Mouse (Mus musculus): ENCODE measurements around the gene Dpp9. TPM values are rescaled to one million over a fixed set of nuclear protein-coding genes. Genes with fewer than 3 reads are reported as not detected.

Dpp9 gene
- polyA plus RNA-seq, 1 experiment from 2014 or later = 26.3 TPM

- Histone ChIP-seq H3K4me1 (replicated peaks) (peaks cover 20% of the 10 kb centered on the region), H3K36me3 (peaks cover 27% of the 10 kb centered on the region), H3K4me2 (no peak overlapping the region), H3K27me3 (no peaks in the 10 kb centered on the region), H3K27ac (replicated peaks) (no peak overlapping the region), H3K9ac (no peak overlapping the region), H3K9me3 (no peaks in the 10 kb centered on the region), H3K4me3 (no peak overlapping the region)
- no peak for ATAC-seq (ENCODE audit: low read depth)
- WGBS = 89% methylated on average over 17 of the region's 17 CpGs
These were observed 46.8 kb downstream of the Dpp9 start for GRCm38 (mm10) chr17:56171881-56172280.

- 78% methylated on average over 9 of the region's 9 CpGs for WGBS
- H3K9me3 ChIP-seq = no peaks in the 10 kb centered on the region
- H3K36me3 ChIP-seq = peaks cover 22% of the 10 kb centered on the region
- no peak overlapping the region for H3K4me3 ChIP-seq
- no peak for ATAC-seq (ENCODE audit: low read depth)
- H3K27ac ChIP-seq (replicated peaks) = peak overlapping the region; percentile 39; the same call in 1 of the 2 replicates
- no peak overlapping the region for H3K4me2 ChIP-seq
- no peak overlapping the region for H3K9ac ChIP-seq
- no peaks in the 10 kb centered on the region for H3K27me3 ChIP-seq
- H3K4me1 ChIP-seq (replicated peaks) = peaks cover 20% of the 10 kb centered on the region
These were observed 47.2 kb downstream of the Dpp9 start for GRCm38 (mm10) chr17:56171456-56171855.

GRCm38 (mm10) chr17:56170636-56171035 lies 48.1 kb downstream of the Dpp9 start:
- no peaks in the 10 kb centered on the region for H3K27me3 ChIP-seq
- peaks cover 25% of the 10 kb centered on the region for H3K4me1 ChIP-seq (replicated peaks)
- H3K4me3 ChIP-seq = no peak overlapping the region
- peak overlapping the region; percentile 39 for H3K27ac ChIP-seq (replicated peaks)
- 0 out of 2 replicates have a peak overlapping the region, but pooled peaks have one; percentile 9 for H3K9ac ChIP-seq
- peaks cover 14% of the 10 kb centered on the region for H3K36me3 ChIP-seq
- no peak overlapping the region; the same call in 1 of the 2 replicates for H3K4me2 ChIP-seq
- H3K9me3 ChIP-seq = no peaks in the 10 kb centered on the region
- 15% methylated on average over 10 of the region's 10 CpGs for WGBS
- no peak for ATAC-seq (ENCODE audit: low read depth)

GRCm38 (mm10) chr17:56169830-56170229 lies 48.9 kb downstream of the Dpp9 start:
- no peak for ATAC-seq (ENCODE audit: low read depth)
- Histone ChIP-seq H3K27ac (replicated peaks) (peak overlapping the region; percentile 39), H3K9ac (no peak overlapping the region), H3K36me3 (peaks cover 7% of the 10 kb centered on the region; the same call in 1 of the 2 replicates), H3K4me1 (replicated peaks) (peaks cover 33% of the 10 kb centered on the region), H3K27me3 (no peaks in the 10 kb centered on the region), H3K9me3 (no peaks in the 10 kb centered on the region), H3K4me3 (no peak overlapping the region), H3K4me2 (no peak overlapping the region)
- 69% methylated on average over 6 of the region's 6 CpGs for WGBS

GRCm38 (mm10) chr17:56165671-56166070 lies 53.0 kb downstream of the Dpp9 start:
- H3K4me2 ChIP-seq = peak overlapping the region; percentile 24; the same call in 1 of the 2 replicates
- peaks cover 9% of the 10 kb centered on the region; the same call in 1 of the 2 replicates for H3K27me3 ChIP-seq
- no peak overlapping the region for H3K4me3 ChIP-seq

GRCm38 (mm10) chr17:56164510-56164909 lies 54.2 kb downstream of the Dpp9 start:
- peaks cover 37% of the 10 kb centered on the region for H3K4me1 ChIP-seq (replicated peaks)
- H3K36me3 ChIP-seq = no peaks in the 10 kb centered on the region
- H3K9ac ChIP-seq = no peak overlapping the region
- no peaks in the 10 kb centered on the region for H3K9me3 ChIP-seq
- peaks cover 18% of the 10 kb centered on the region; the same call in 1 of the 2 replicates for H3K27me3 ChIP-seq
- H3K4me2 ChIP-seq = no peak overlapping the region
- no peak for ATAC-seq (ENCODE audit: low read depth)
- H3K4me3 ChIP-seq = no peak overlapping the region
- 0 out of 2 replicates have a peak overlapping the region, but pooled peaks have one; percentile 74 for H3K27ac ChIP-seq (replicated peaks)
- 67% methylated on average over 3 of the region's 3 CpGs for WGBS

More at GRCm38 (mm10) chr17:56165671-56166070, 53.0 kb downstream of the Dpp9 start:
- no peaks in the 10 kb centered on the region for H3K36me3 ChIP-seq
- WGBS = 20% methylated on average over 11 of the region's 11 CpGs
- no peaks in the 10 kb centered on the region for H3K9me3 ChIP-seq
- peaks cover 48% of the 10 kb centered on the region for H3K4me1 ChIP-seq (replicated peaks)
- no peak for ATAC-seq (ENCODE audit: low read depth)
- H3K9ac ChIP-seq = 0 out of 2 replicates have a peak overlapping the region, but pooled peaks have one; percentile 34
- peak overlapping the region; percentile 74 for H3K27ac ChIP-seq (replicated peaks)

DNA sequence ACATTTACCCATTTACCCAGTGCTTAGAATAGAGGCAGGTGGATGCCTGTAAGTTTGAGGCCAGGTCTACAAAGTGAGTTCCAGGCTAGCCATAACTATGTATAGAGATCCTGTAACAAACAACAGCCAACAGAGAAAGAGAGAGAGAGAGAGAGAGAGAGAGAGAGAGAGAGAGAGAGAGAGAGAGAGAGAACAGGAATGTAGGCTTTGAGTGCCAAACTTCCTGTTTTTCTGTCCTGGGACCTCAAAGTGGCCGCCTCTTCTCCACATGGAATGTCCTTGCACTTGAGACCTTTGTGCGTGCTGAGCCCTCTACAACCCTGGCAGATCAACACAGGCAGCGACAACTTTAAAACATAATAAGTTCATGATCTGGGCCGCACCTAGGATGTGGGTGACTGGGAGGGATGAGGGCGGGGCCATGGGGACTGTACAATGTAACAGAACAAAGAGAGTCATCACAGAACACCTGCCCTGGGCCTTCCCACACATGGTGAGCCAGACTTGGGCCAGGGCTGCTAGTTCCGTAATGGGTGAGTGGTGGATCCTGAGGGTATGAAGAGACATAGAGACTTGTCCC lies 55.1 kb downstream of the Dpp9 start:
- no peaks in the 10 kb centered on the region for H3K36me3 ChIP-seq
- H3K27ac ChIP-seq (replicated peaks) = no peak overlapping the region
- peak overlapping the region; percentile 72 for H3K4me2 ChIP-seq
- H3K4me3 ChIP-seq = no peak overlapping the region
- H3K4me1 ChIP-seq (replicated peaks) = peaks cover 37% of the 10 kb centered on the region
- no peak overlapping the region for H3K9ac ChIP-seq
- WGBS = 82% methylated on average over 6 of the region's 6 CpGs
- peaks cover 22% of the 10 kb centered on the region for H3K27me3 ChIP-seq
- ATAC-seq (ENCODE audit: low read depth) = no peak
- H3K9me3 ChIP-seq = no peaks in the 10 kb centered on the region

DNA sequence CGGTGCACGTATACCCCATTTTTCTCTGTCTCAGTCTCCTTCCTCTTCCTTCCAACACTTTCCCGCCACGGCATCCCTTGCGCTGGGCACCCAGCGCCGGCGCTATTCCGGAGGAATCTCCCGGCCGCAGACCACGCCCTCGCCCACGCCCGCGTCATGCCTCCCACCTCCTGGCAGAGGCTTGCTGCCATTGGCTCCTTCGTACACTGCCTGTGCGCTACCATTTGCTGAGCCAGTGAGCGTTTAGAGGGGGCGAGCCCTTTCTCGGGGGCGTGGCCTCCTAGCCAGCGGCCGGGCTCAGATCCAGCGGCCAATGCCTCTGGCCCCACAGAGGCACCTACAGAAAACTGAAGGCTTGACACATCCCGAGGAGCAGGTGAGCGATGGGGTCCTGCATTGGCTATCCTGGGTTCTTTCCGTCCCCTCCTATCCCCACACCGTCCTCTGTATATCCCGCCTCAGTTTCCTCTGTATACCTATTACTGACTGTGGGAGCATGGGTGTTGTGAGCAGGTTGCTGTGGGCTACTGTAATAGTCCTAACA lies 56.4 kb downstream of the Dpp9 start, which contains the start of gene Tnfaip8l1:
Gene Tnfaip8l1 (plus strand): TSS at position 247 of the 544 bp plus-strand sequence.
- H3K27me3 ChIP-seq = peaks cover 34% of the 10 kb centered on the region
- no peak within 1 kb of the TSS for H3K27ac ChIP-seq (replicated peaks)
- peak within 1 kb of the TSS; percentile 47 for H3K4me3 ChIP-seq
- under 1% methylated on average over 30 of the region's 30 CpGs for WGBS
- no peaks in the 10 kb centered on the region for H3K9me3 ChIP-seq
- no peaks in the 10 kb centered on the region for H3K36me3 ChIP-seq
- H3K9ac ChIP-seq = peak within 1 kb of the TSS; percentile 66
- peak within 1 kb of the TSS; percentile 72 for H3K4me2 ChIP-seq
- H3K4me1 ChIP-seq (replicated peaks) = peaks cover 37% of the 10 kb centered on the region
- peak; percentile 95 for ATAC-seq (ENCODE audit: low read depth)

- 4% methylated on average over 9 of the region's 9 CpGs for WGBS
- H3K27ac ChIP-seq (replicated peaks) = no peak overlapping the region
- H3K27me3 ChIP-seq = peaks cover 59% of the 10 kb centered on the region
- H3K9me3 ChIP-seq = no peaks in the 10 kb centered on the region
- ATAC-seq (ENCODE audit: low read depth) = no peak
- no peaks in the 10 kb centered on the region for H3K36me3 ChIP-seq
- no peak overlapping the region for H3K4me3 ChIP-seq
- H3K4me1 ChIP-seq (replicated peaks) = peaks cover 22% of the 10 kb centered on the region
- no peak overlapping the region for H3K9ac ChIP-seq
- H3K4me2 ChIP-seq = no peak overlapping the region
These were observed 59.0 kb downstream of the Dpp9 start for GRCm38 (mm10) chr17:56159729-56160128.

DNA sequence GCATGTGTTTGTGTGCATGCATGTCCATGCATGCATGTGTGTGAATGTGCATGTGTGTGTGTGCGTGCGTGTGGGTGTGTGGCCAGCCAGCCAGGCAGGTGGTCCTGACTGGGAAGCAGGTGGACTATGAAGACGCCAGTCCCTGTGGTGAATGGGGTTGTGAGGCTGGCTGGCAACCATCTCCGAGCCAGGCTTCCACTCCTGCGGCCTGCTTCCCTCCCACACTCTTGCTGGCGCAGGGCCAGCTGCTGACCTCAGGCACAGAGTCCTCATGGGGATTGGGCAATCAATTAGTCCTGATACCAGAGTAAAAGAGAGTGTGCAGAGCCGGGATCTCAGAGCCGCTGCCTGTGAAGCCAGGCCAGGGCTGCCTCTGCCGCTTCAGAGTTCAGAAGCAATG lies 65.1 kb downstream of the Dpp9 start:
- H3K4me1 ChIP-seq (replicated peaks) = peaks cover 22% of the 10 kb centered on the region
- no peak overlapping the region for H3K4me3 ChIP-seq
- H3K9ac ChIP-seq = no peak overlapping the region
- H3K4me2 ChIP-seq = no peak overlapping the region
- H3K9me3 ChIP-seq = no peaks in the 10 kb centered on the region
- H3K27ac ChIP-seq (replicated peaks) = no peak overlapping the region
- peaks cover 74% of the 10 kb centered on the region for H3K27me3 ChIP-seq
- peak; percentile 52 for ATAC-seq (ENCODE audit: low read depth)
- 14% methylated on average over 9 of the region's 9 CpGs for WGBS
- no peaks in the 10 kb centered on the region for H3K36me3 ChIP-seq

GRCm38 (mm10) chr17:56149897-56150296 lies 68.8 kb downstream of the Dpp9 start:
- WGBS = 46% methylated on average over 2 of the region's 2 CpGs
- no peak for ATAC-seq (ENCODE audit: low read depth)

GRCm38 (mm10) chr17:56148790-56149618 lies 69.7 kb downstream of the Dpp9 start:
- no peaks in the 10 kb centered on the region for H3K36me3 ChIP-seq
- H3K4me3 ChIP-seq = peak overlapping the region; percentile 35
- H3K9me3 ChIP-seq = no peaks in the 10 kb centered on the region
- 2% methylated on average over 30 of the region's 30 CpGs for WGBS
- H3K27me3 ChIP-seq = peaks cover 76% of the 10 kb centered on the region
- H3K9ac ChIP-seq = peak overlapping the region; percentile 70
- peak; percentile 41 for ATAC-seq (ENCODE audit: low read depth)
- peak overlapping the region; percentile 67 for H3K4me2 ChIP-seq
- H3K27ac ChIP-seq (replicated peaks) = no peak overlapping the region
- peaks cover 22% of the 10 kb centered on the region for H3K4me1 ChIP-seq (replicated peaks)

More at GRCm38 (mm10) chr17:56149897-56150296, 68.8 kb downstream of the Dpp9 start:
- no peak overlapping the region for H3K9ac ChIP-seq
- no peak overlapping the region for H3K27ac ChIP-seq (replicated peaks)
- peaks cover 73% of the 10 kb centered on the region for H3K27me3 ChIP-seq
- no peak overlapping the region for H3K4me3 ChIP-seq
- peaks cover 25% of the 10 kb centered on the region for H3K4me1 ChIP-seq (replicated peaks)
- H3K4me2 ChIP-seq = no peak overlapping the region
- no peaks in the 10 kb centered on the region for H3K36me3 ChIP-seq
- no peaks in the 10 kb centered on the region for H3K9me3 ChIP-seq

Measured in neural tube, embryonic 13.5 days (tissue).